Mouse (Mus musculus) colon, adult 2 months (tissue): ENCODE data around the gene Vps37d. TPM values are rescaled to one million over a fixed set of nuclear protein-coding genes. Genes with fewer than 3 reads are reported as not detected.

Source experiments
- polyA plus RNA-seq: library from polyadenylated mRNA; depleted of rRNA; stranded (reverse); fragments of >200 nt; gene quantifications from 2 replicates; pipeline ENCODE4 v1.2.3, GENCODE M21; 2012; rRNA removed

Gene Vps37d
- polyA plus RNA-seq: 3.1 and 4.0 TPM in 2 replicates

DNA sequence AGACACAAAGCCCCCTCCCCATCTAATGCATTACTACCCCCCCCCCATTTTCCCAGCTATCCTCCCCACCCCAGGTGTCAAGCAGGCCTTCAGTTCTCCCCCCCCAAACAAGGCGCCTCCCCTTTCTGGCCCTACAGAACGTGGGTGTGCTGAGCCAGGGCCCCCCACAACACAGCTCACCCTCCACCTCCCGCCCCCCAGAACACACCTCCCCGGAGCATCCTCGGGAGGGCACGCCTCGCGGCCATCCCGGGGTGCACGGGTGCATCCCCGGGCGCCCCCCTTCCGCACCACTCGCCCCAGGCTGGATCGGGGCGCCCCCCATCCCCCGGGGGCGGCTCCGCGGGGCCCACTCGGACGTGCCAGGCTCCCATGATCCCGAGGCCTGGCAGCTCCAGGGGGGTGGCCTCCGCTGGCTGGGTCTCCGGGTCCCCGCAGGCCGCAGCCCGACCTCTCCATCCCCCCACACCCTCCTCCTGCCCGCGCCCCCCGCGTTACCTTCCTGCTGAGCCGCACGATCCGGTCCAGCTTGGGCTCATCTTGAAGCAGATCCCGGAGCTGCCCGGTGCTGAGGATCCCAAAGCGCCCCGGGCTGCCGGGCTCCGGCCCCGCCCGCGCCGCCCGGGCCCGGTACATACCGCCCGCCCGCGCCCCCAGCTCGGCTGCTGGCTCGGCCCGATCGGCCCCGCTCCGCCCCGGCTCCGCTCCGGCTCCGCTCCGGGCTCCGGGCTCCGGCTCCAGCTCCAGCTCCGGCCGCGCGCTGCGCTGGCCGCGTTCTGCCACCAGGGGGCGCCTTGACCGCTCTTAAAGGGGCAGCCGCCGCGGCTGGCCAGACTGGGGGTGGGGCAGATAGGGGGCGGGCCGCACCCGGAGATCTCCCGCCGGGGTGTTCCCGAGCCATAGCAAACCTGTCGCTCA is at the start of gene Vps37d:
Gene Vps37d, minus strand, starts transcription at position 703 of the 918 bp plus-strand sequence.

GRCm38 (mm10) chr5:135089653-135090052 is 11.6 kb upstream of the Vps37d start, which contains the start of gene Mlxipl:
Mlxipl (plus strand) TSS chr5:135089890.

DNA sequence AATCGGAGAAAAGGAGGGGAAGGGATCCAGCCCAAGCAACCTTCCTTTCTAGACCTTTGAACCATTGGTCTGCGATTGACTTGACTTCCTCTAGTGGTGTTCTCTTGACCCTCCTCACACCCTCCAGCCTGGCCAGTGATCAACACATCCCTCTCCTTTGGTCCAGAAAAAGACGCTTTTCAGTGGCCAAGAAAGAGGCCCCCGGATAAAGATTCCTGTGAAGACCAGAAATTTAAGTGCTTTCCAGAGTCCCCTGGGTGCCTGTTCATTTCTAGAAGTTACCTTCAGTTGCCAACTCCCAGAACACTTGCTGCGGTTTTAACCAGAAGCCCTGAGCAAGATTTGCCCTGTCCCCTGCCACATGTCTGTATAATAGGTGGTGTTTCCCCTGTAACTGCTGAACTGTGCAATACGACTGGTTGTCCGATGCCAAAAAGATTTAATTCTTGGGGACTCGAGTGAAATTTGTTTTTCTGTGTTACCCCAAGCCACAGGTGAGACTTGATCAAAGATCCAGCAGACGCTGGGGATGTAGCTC is 13.1 kb downstream of the Vps37d start, which contains the start of gene Bud23:
Gene Bud23, minus strand, starts transcription at position 51 of the 538 bp plus-strand sequence.

DNA sequence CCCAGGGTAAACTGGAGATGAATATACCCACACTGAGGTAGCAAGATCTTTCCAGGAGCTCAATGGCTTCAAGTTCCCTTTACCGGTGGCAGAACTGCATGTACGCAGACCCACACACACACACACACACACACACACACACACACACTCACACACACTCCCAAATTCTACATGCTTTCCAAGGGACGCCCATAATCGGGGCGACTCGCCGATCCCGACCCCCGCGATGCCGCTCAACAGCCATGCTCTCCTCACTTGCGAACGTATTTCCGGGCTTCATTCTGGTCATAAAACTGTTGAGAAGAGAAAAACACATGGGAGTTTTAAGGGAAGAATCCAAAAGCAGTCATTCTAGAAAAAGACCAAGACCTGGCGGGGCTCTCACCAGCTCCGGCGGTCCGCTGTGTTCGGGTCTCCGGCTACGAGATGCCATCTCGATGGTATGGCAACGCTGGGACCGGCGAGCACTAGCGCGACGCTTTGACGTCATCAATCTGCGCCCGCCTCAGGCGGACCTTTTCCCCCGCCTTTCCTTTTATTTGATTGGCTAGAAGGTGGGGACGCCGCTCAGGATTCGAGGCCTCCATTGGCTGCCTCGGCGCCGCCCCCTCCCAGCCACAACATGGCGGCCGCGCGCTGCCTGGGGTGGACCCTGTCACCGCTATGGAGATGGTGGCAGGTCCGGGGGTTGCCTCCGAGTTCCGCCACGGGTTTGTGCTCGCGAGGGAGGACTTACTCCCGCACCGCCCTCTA is 14.3 kb downstream of the Vps37d start, which contains the start of gene Dnajc30:
Gene Dnajc30, plus strand, starts transcription at position 574 of the 753 bp plus-strand sequence.

GRCm38 (mm10) chr5:135023344-135024173 is 54.5 kb downstream of the Vps37d start, which contains the start of gene Stx1a:
Stx1a (plus strand) TSS chr5:135023482.

Other genes with a start within 250 kb of the Vps37d start
- not detected in 2 replicates for gene Tmem270, start 171.5 kb downstream of the Vps37d start, polyA plus RNA-seq
- gene Cldn13, start 162.7 kb downstream of the Vps37d start, polyA plus RNA-seq: 0.17 TPM in 1 of 2 replicates, not detected in the other
- 14.2 and 20.2 TPM in 2 replicates for gene Mettl27, start 145.9 kb downstream of the Vps37d start, polyA plus RNA-seq
- 171 and 209 TPM in 2 replicates for gene Cldn4, start 131.3 kb downstream of the Vps37d start, polyA plus RNA-seq
- 2,205 and 2,501 TPM in 2 replicates for gene Cldn3, start 92.1 kb downstream of the Vps37d start, polyA plus RNA-seq
- 132 and 144 TPM in 2 replicates for gene Abhd11, start 69.1 kb downstream of the Vps37d start, polyA plus RNA-seq
- 8.4 and 9.9 TPM in 2 replicates for gene Stx1a, start 54.8 kb downstream of the Vps37d start, polyA plus RNA-seq
- gene Dnajc30, start 14.1 kb downstream of the Vps37d start, polyA plus RNA-seq: 46.0 and 58.3 TPM in 2 replicates
- 54.6 and 73.2 TPM in 2 replicates for gene Bud23, start 13.3 kb downstream of the Vps37d start, polyA plus RNA-seq
- gene Mlxipl, start 11.6 kb upstream of the Vps37d start, polyA plus RNA-seq: 43.4 and 51.1 TPM in 2 replicates
- gene Tbl2, start 71.4 kb upstream of the Vps37d start, polyA plus RNA-seq: 8.5 and 11.8 TPM in 2 replicates
- gene Bcl7b, start 90.0 kb upstream of the Vps37d start, polyA plus RNA-seq: 27.8 and 32.4 TPM in 2 replicates
- gene Baz1b, start 109.0 kb upstream of the Vps37d start, polyA plus RNA-seq: 16.3 and 18.2 TPM in 2 replicates
- gene Fzd9, start 173.0 kb upstream of the Vps37d start, polyA plus RNA-seq: 8.6 and 14.8 TPM in 2 replicates